Mouse (Mus musculus) kidney, adult 8-10 months (tissue): ENCODE measurements around the gene Ephb2.

ENCODE experiments used
- DNase-seq, 2 experiments: peaks; one replicate each; pipeline ENCODE4 v3.0.0; 2022

The Ephb2 gene

GRCm38 (mm10) chr4:136695696-136696095 is 140.1 kb downstream of the Ephb2 start:
- DNase-seq: no peak

DNA sequence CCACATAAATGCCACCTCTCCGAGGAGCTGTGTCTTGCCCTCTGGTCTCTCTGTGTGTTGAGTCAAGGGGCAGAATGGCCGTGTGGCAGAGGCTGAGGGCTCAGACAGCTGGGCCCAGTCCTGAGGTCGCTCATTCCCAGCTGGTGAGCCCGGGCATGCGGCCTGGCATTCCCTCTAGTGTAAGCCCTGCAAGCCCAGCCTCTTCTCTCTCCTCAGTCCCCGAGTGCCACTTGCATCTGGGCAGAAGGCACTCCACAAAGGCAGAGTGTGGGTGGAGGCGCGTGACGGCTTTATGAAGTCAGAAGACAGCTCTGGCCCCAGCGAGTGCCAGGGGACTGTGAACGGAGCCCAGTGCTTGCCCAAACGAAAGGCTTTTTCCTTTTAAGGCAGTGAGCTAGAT is 145.8 kb downstream of the Ephb2 start:
- no peak for DNase-seq

- DNase-seq: no peak
Measured at GRCm38 (mm10) chr4:136688113-136688512, 147.7 kb downstream of the Ephb2 start.

DNA sequence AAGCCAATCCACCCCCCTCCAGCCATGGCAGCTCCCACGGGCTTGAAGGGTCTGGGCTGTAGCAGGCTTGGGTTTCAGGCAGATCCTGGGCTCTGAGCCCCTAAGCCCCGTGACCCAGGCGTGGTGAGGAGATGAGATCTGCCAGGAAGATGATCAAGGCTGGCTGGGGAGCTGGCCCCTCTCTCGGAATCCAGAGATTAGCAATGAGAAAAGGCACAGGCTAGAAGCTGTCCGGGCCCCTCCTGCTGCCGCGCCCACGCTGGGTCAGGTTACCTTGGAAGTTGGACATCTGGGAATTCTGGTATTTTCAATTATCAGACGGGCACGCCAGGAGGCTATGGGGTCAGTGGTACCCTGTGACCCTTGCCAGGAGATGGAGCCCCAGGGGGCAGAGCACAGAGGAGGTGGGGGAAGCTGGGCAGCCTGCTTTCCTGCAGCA is 150.3 kb downstream of the Ephb2 start:
- DNase-seq: no peak

DNA sequence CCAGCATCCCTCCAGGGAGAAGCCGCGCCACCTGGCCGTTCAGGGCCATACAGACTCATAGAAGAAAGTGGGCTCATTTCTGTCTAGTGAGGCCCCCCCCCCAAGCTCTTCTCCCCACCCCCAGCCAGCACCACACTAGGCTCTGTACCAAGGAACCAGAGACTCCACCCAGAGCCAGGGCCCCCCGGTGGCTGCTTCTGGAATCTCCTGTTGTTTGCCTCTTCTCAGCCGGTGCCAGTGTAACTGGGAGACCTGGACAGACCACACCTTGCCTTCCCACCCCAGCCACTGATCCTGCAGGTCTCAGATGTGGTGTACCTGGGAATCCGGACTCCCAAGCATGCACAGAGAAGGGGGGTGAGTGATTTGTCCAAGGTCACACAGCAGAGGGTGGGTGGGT is 151.3 kb downstream of the Ephb2 start:
- DNase-seq: no peak

GRCm38 (mm10) chr4:136680641-136681040 is 155.1 kb downstream of the Ephb2 start:
- no peak for DNase-seq

GRCm38 (mm10) chr4:136679221-136679620 is 156.6 kb downstream of the Ephb2 start:
- DNase-seq: no peak

DNA sequence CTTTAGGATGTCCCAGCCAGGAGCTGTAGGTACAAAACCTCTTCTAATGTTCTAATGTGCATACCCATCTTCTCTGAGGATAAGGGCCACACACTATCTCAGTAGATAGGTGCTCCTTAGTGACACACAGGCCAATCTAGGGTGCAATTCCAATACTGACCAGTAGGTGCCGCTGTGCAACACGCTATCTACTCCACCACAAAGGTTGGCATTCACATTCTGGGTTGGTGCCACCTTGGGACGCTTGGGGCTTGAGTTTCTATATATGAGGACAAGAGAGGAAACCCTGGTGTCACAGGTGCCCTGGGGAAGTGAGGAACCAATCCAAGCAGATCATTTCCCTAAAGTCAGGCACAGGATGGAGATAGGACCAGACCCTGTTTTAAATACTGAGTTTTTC is 157.3 kb downstream of the Ephb2 start:
- DNase-seq: peak; percentile 72 to 90

GRCm38 (mm10) chr4:136675439-136675838 is 160.3 kb downstream of the Ephb2 start:
- DNase-seq: no peak

GRCm38 (mm10) chr4:136672335-136673090 is 163.3 kb downstream of the Ephb2 start:
- DNase-seq: no peak

DNA sequence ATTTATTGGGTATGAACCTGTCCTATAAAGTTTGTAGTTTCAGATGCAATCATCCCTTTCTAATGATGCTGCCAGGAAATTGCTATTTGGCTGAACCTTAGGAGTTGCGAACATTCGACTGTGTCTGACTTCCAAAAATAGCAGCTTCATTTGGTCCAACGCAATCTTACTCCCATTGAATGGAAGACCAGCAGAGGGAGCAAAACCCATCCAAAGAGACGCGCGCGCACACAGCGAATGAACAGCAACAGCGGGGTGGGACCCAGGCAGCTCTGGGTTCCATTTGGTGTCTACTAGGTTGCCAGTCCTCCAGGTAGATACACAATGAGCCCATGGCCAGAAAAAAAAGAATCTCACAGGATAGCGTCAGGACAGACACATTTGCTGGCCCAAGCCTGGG is 168.0 kb downstream of the Ephb2 start:
- no peak for DNase-seq

- no peak for DNase-seq
Measured at GRCm38 (mm10) chr4:136666002-136666401, 169.8 kb downstream of the Ephb2 start.

GRCm38 (mm10) chr4:136665068-136665467 is 170.7 kb downstream of the Ephb2 start:
- no peak for DNase-seq

GRCm38 (mm10) chr4:136657914-136658313 is 177.9 kb downstream of the Ephb2 start:
- no peak for DNase-seq

- DNase-seq: no peak
Measured at GRCm38 (mm10) chr4:136653692-136654234, 182.0 kb downstream of the Ephb2 start.

GRCm38 (mm10) chr4:136653019-136653418 is 182.8 kb downstream of the Ephb2 start:
- no peak for DNase-seq

GRCm38 (mm10) chr4:136652528-136652910 is 183.3 kb downstream of the Ephb2 start:
- DNase-seq: no peak

GRCm38 (mm10) chr4:136651882-136652527 is 183.8 kb downstream of the Ephb2 start:
- DNase-seq: no peak

GRCm38 (mm10) chr4:136651357-136651811 is 184.4 kb downstream of the Ephb2 start:
- no peak for DNase-seq

DNA sequence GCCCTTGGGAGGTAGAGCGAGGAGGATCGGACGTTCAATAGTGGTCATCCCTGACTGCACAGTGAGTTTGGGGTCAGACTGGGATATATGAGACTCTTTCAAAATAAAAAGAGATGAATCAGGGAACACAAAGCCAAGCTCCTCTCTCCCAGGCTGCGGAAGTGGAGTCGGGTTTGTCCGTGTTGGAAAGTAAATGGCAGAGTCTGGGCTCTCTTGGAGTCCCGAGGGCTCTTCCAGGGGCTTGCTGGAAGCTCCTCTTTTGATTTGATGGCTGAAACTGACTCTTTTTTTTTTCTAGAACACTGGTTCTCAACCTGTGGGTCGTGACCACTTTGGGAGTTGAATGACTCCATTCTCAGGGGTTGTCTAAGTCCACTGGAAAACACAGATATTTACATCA is 185.5 kb downstream of the Ephb2 start:
- no peak for DNase-seq

- DNase-seq: no peak
Measured at GRCm38 (mm10) chr4:136649480-136650196, 186.2 kb downstream of the Ephb2 start.

DNA sequence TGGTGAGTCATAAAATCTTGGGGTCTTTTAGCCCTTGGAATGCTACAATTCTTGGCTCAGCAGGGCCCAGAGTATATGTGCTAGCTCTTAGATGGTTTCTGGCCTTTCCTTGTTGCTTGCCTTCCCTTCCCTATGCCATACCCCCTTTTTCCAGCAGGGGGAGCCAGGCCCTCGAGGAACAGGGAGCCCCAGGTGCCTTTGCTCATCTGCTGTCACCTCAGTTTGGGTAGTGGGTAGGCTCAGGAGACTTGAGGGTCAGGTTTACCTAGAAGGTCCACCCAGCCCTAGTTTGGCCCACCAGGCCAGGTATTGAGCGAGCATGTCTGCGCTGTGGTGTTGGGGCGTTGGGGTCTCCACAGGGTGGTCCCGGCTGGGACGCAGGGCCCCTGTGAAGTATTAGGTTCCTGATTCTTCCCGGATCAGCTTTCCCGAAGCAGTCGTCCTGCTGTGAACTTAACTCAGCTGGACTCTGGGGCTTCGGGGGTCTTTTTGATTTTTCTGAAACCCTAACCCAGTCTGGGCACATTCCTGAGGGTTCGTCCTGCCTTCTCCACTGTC is 186.8 kb downstream of the Ephb2 start:
- DNase-seq: peak; percentile 52 to 83

DNA sequence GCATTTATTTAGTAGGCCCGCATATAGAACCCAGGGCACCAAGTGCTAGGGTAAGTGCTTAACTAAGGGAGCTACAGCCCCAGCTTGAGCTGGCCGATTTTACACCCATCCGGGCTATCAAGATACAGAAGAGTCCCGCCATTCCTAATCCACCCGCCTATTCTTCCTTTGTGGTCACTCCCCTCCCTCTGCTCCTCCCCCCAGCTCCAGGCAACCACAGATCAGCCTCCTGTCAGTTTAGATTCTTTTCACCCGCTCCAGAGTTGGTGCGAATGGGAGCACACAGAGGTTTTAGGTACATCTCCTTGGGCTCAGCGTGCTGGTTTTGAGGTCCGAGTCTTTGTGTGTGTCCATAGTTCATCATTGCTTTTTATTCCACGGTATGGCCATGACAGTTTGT is 196.9 kb downstream of the Ephb2 start:
- no peak for DNase-seq
